23 mouse cellular contexts compared by ENCODE assay signal in genomic region chr6:51267888-51268287, GRCm38 (mm10).
"Had no signal": no experiment of that assay in that cellular context is flagged by ENCODE, and none has a peak within 500 bp of the region (broad histone marks: within the 10 kb centered on the region; RNA-seq: fewer than 3 reads in every experiment).

No protein-coding gene starts in this region.

- H3K36me3 ChIP-seq: heart, embryonic 10.5 days; heart, embryonic 12.5 days; intestine, embryonic 15.5 days; limb, embryonic 10.5 days; limb, embryonic 12.5 days; liver, embryonic 12.5 days had no signal

- H3K27me3 ChIP-seq: heart, embryonic 12.5 days; intestine, embryonic 15.5 days; limb, embryonic 12.5 days; liver, embryonic 12.5 days had no signal

- ATAC-seq: hindbrain, embryonic 16.5 days; inflammation-experienced regulatory T-cells, adult 6 months; intestine, embryonic 15.5 days; intestine, postnatal 0 days; liver, embryonic 12.5 days had no signal

- H3K9ac ChIP-seq: heart, embryonic 12.5 days; hindbrain, embryonic 14.5 days; intestine, embryonic 15.5 days; limb, embryonic 12.5 days; liver, embryonic 12.5 days; liver, embryonic 14.5 days had no signal

- DNase-seq: gastrocnemius, postnatal 14 days; gastrocnemius, postnatal 36 days; heart, adult 18-20 months; heart, postnatal 10 days; kidney, adult 18-20 months; kidney, adult 8-10 months; kidney, postnatal 10 days; kidney, postnatal 25 days; kidney, postnatal 4 days; liver had no signal

- H3K4me2 ChIP-seq: heart, embryonic 12.5 days; hindbrain, embryonic 14.5 days; intestine, embryonic 15.5 days; liver, embryonic 12.5 days had no signal

- H3K4me3 ChIP-seq: heart, embryonic 10.5 days; heart, embryonic 12.5 days; intestine, embryonic 15.5 days; layer of hippocampus, adult 2 months; left cerebral cortex, adult 2 months; limb, embryonic 10.5 days; limb, embryonic 12.5 days; liver, embryonic 12.5 days had no signal

- H3K9me3 ChIP-seq: heart, embryonic 10.5 days; heart, embryonic 12.5 days; intestine, embryonic 15.5 days; limb, embryonic 10.5 days; limb, embryonic 12.5 days; liver, embryonic 12.5 days had no signal

- H3K27ac ChIP-seq: heart, embryonic 10.5 days; hindbrain, embryonic 14.5 days; intestine, embryonic 15.5 days; layer of hippocampus, adult 2 months; left cerebral cortex, adult 2 months; limb, embryonic 10.5 days; limb, embryonic 12.5 days; liver, embryonic 12.5 days; liver, embryonic 14.5 days had no signal
